In genomic region chr2:119799961-119800550, GRCm38 (mm10) we compare ENCODE assay signal across 8 mouse cellular contexts. TPM values are rescaled to one million over a fixed set of nuclear protein-coding genes. Genes with fewer than 3 reads are reported as not detected.
DNase-seq lines count a peak whose midpoint lies in the region; ATAC-seq lines count a peak whose summit lies in the region.

No protein-coding gene starts in this region.

- WGBS in midbrain, embryonic 10.5 days = 0% methylated on average over 27 of the region's 27 CpGs

- H3K4me1 ChIP-seq in midbrain, embryonic 10.5 days = peaks cover 68% of the 10 kb centered on the region

- peak; percentile 42 for DNase-seq in gastrocnemius, postnatal 10 days
- no peak for DNase-seq in gastrocnemius, postnatal 25 days
- peak; percentile 51 for DNase-seq in CD4-positive helper T cell, adult 2 months (ENCODE audit: low read depth, low spot score)
- DNase-seq in embryo, embryonic 10.5 days (ENCODE audit: low spot score) = peak; percentile 53
- peak; percentile 66 for DNase-seq in midbrain, embryonic 10.5 days (ENCODE audit: low spot score)
- peak; percentile 47 to 50 for DNase-seq in thymus, postnatal 36 days
- no peak for DNase-seq in c-Kit-positive CD71-positive TER-119-positive erythroid progenitor cells, embryonic 14.5 days (ENCODE audit: low spot score)

- no peaks in the 10 kb centered on the region for H3K9me3 ChIP-seq in midbrain, embryonic 10.5 days (replicated peaks)

- H3K27ac ChIP-seq in midbrain, embryonic 10.5 days (replicated peaks) = peak overlapping the region; percentile 96

- ATAC-seq in inflammation-experienced regulatory T-cells, adult 6 months = peak; percentile 53

- H3K27me3 ChIP-seq in midbrain, embryonic 10.5 days (ENCODE audit: low read depth, poor library complexity, severe bottlenecking) = peaks cover 74% of the 10 kb centered on the region

- peak overlapping the region; percentile 97 for H3K4me3 ChIP-seq in midbrain, embryonic 10.5 days

- H3K36me3 ChIP-seq in midbrain, embryonic 10.5 days = peaks cover 5% of the 10 kb centered on the region; the same call in 1 of the 2 replicates

RNA-seq across cellular contexts. Expression of gene Tyro3, which starts 2.5 kb away (rescaled TPM):
- 1 to 10 TPM; 3.6 to 5.1 TPM for total RNA-seq in gastrocnemius, postnatal 10 days (2021)
- total RNA-seq in gastrocnemius, postnatal 25 days (2021) = under 1 TPM; 0.61 to 0.67 TPM
- 1 to 10 TPM; 1.5 to 2.1 (median 1.6) TPM for polyA plus RNA-seq in inflammation-experienced regulatory T-cells, adult 6 months (2017; shearing (Covaris generic))
- polyA plus RNA-seq in midbrain, embryonic 10.5 days (2016; fragmentation: Nextera tagmentation; extraction: Ambion mirVana) = 27.6 and 27.9 TPM in 2 replicates

RNA-seq across cellular contexts. Expression of gene Rpap1, which starts 12.7 kb away (rescaled TPM):
- total RNA-seq in gastrocnemius, postnatal 10 days (2021) = 10 to 100 TPM; 14.2 to 14.5 TPM
- 10 to 100 TPM; 14.4 to 16.4 TPM for total RNA-seq in gastrocnemius, postnatal 25 days (2021)
- polyA plus RNA-seq in inflammation-experienced regulatory T-cells, adult 6 months (2017; shearing (Covaris generic)) = 10 to 100 TPM; 13.7 to 20.3 (median 14.9) TPM
- polyA plus RNA-seq in midbrain, embryonic 10.5 days (2016; fragmentation: Nextera tagmentation; extraction: Ambion mirVana) = 39.8 and 41.0 TPM in 2 replicates

RNA-seq across cellular contexts. Expression of gene Ltk, which starts 39.8 kb away (rescaled TPM):
- not detected for total RNA-seq in gastrocnemius, postnatal 10 days (2021)
- not detected for total RNA-seq in gastrocnemius, postnatal 25 days (2021)
- polyA plus RNA-seq in inflammation-experienced regulatory T-cells, adult 6 months (2017; shearing (Covaris generic)) = under 1 TPM in 1 of 3 experiments, not detected in 2; 0.15 TPM
- polyA plus RNA-seq in midbrain, embryonic 10.5 days (2016; fragmentation: Nextera tagmentation; extraction: Ambion mirVana) = 0.11 TPM in 1 of 2 replicates, not detected in the other

RNA-seq across cellular contexts. Expression of gene Itpka, which starts 57.9 kb away (rescaled TPM):
- under 1 TPM; 0.18 to 0.26 TPM for total RNA-seq in gastrocnemius, postnatal 10 days (2021)
- not detected for total RNA-seq in gastrocnemius, postnatal 25 days (2021)
- under 1 TPM in 2 of 3 experiments, not detected in 1; 0.32 to 0.39 TPM for polyA plus RNA-seq in inflammation-experienced regulatory T-cells, adult 6 months (2017; shearing (Covaris generic))
- polyA plus RNA-seq in midbrain, embryonic 10.5 days (2016; fragmentation: Nextera tagmentation; extraction: Ambion mirVana) = 0.73 and 1.4 TPM in 2 replicates

Comparison
In these comparisons a context has a peak if more than half of its experiments do, and no peak if none do; other contexts are left out.
1. DNase-seq: peak in gastrocnemius, postnatal 10 days (single experiment), CD4-positive helper T cell, adult 2 months (single experiment), embryo, embryonic 10.5 days (single experiment), midbrain, embryonic 10.5 days (single experiment) and thymus, postnatal 36 days (2 of 2); none in gastrocnemius, postnatal 25 days (single experiment) and c-Kit-positive CD71-positive TER-119-positive erythroid progenitor cells, embryonic 14.5 days (single experiment).